Mouse (Mus musculus) E14TG2a.4 (cell line): Measurements from ENCODE around the gene Wdr90.

Source experiments
- H3K27me3 ChIP-seq: 2 replicates; pipeline ENCODE4 v1.6.1; 2014; ENCODE audit warnings: low read length, control low read depth; ENCODE audit not compliant: insufficient read depth
- H3K36me3 ChIP-seq: 2 replicates; pipeline ENCODE4 v1.6.1; 2014; ENCODE audit warnings: low read length, control low read depth; ENCODE audit not compliant: insufficient read depth
- H3K4me1 ChIP-seq: replicated peaks from 2 replicates; pipeline ENCODE4 v1.6.1; 2014; ENCODE audit warnings: low read depth, low read length, control low read depth
- H3K4me3 ChIP-seq: replicated peaks from 2 replicates; pipeline ENCODE4 v1.5.1; 2014; ENCODE audit warnings: mild to moderate bottlenecking, low read length
- H3K9me3 ChIP-seq: 2 replicates; pipeline ENCODE4 v1.6.1; 2014; ENCODE audit warnings: low read length, control low read depth
- CTCF ChIP-seq: conservative IDR thresholded peaks from 2 replicates; pipeline ENCODE4 v1.5.1; 2014; ENCODE audit warnings: low read length
- NANOG ChIP-seq: IDR thresholded peaks from 2 replicates; pipeline ENCODE4 v1.6.1; 2014; ENCODE audit warnings: borderline replicate concordance, low read length, mixed read lengths
- POU5F1 ChIP-seq: IDR thresholded peaks from 2 replicates; pipeline ENCODE4 v1.6.1; 2014; ENCODE audit warnings: low read length, borderline replicate concordance

Wdr90 gene

GRCm38 (mm10) chr17:25880196-25880910 is 19.1 kb upstream of the Wdr90 start, which contains the start of gene Wfikkn1:
Wfikkn1 (minus strand) TSS chr17:25880858.
- Histone ChIP-seq H3K4me1 (peaks cover 94% of the 10 kb centered on the region), H3K4me3 (no peak within 1 kb of the TSS; the same call in 1 of the 2 replicates), H3K9me3 (no peaks in the 10 kb centered on the region), H3K36me3 (peaks cover 80% of the 10 kb centered on the region), H3K27me3 (no peaks in the 10 kb centered on the region; the same call in 1 of the 2 replicates)
- TF ChIP-seq CTCF: no peak
- no peak for TF ChIP-seq NANOG
- TF ChIP-seq POU5F1: no peak

- no peaks in the 10 kb centered on the region for H3K9me3 ChIP-seq
- TF ChIP-seq CTCF: no peak
- H3K4me3 ChIP-seq: no peak overlapping the region; the same call in 1 of the 2 replicates
- H3K27me3 ChIP-seq: no peaks in the 10 kb centered on the region; the same call in 1 of the 2 replicates
- peaks cover 88% of the 10 kb centered on the region for H3K4me1 ChIP-seq
- peaks cover 74% of the 10 kb centered on the region for H3K36me3 ChIP-seq
These were observed 18.4 kb upstream of the Wdr90 start for GRCm38 (mm10) chr17:25879750-25880149.

- H3K4me1 ChIP-seq: peaks cover 87% of the 10 kb centered on the region
- no peak for TF ChIP-seq POU5F1
- peak; percentile 81 for TF ChIP-seq CTCF
These were observed 18.0 kb upstream of the Wdr90 start for GRCm38 (mm10) chr17:25879261-25879660.

GRCm38 (mm10) chr17:25878611-25879180 is 17.4 kb upstream of the Wdr90 start:
- Histone ChIP-seq H3K4me3 (peak overlapping the region; percentile 5; the same call in 1 of the 2 replicates), H3K36me3 (peaks cover 64% of the 10 kb centered on the region), H3K27me3 (no peaks in the 10 kb centered on the region; the same call in 1 of the 2 replicates), H3K9me3 (no peaks in the 10 kb centered on the region), H3K4me1 (peaks cover 87% of the 10 kb centered on the region)
- TF ChIP-seq CTCF (no peak), POU5F1 (no peak), NANOG (no peak)

More at GRCm38 (mm10) chr17:25879261-25879660, 18.0 kb upstream of the Wdr90 start:
- Histone ChIP-seq H3K27me3 (no peaks in the 10 kb centered on the region; the same call in 1 of the 2 replicates), H3K9me3 (no peaks in the 10 kb centered on the region), H3K36me3 (peaks cover 69% of the 10 kb centered on the region), H3K4me3 (0 out of 2 replicates have a peak overlapping the region, but pooled peaks have one; percentile 5)

- H3K36me3 ChIP-seq: peaks cover 57% of the 10 kb centered on the region
- H3K4me3 ChIP-seq: peak overlapping the region; percentile 5; the same call in 1 of the 2 replicates
- TF ChIP-seq POU5F1 (no peak), CTCF (no peak), NANOG (no peak)
- no peaks in the 10 kb centered on the region for H3K9me3 ChIP-seq
- peaks cover 85% of the 10 kb centered on the region for H3K4me1 ChIP-seq
- no peaks in the 10 kb centered on the region; the same call in 1 of the 2 replicates for H3K27me3 ChIP-seq
These were observed 16.7 kb upstream of the Wdr90 start for GRCm38 (mm10) chr17:25877741-25878610.

- H3K4me1 ChIP-seq: peaks cover 77% of the 10 kb centered on the region
- peaks cover 47% of the 10 kb centered on the region for H3K36me3 ChIP-seq
- H3K4me3 ChIP-seq: no peak overlapping the region
- no peak for TF ChIP-seq CTCF
- no peak for TF ChIP-seq POU5F1
- TF ChIP-seq NANOG: no peak
- H3K27me3 ChIP-seq: no peaks in the 10 kb centered on the region; the same call in 1 of the 2 replicates
- H3K9me3 ChIP-seq: no peaks in the 10 kb centered on the region
These were observed 15.7 kb upstream of the Wdr90 start for GRCm38 (mm10) chr17:25877025-25877424.

GRCm38 (mm10) chr17:25876347-25876915 is 15.1 kb upstream of the Wdr90 start:
- Histone ChIP-seq H3K4me3 (peak overlapping the region; percentile 90), H3K27me3 (no peaks in the 10 kb centered on the region; the same call in 1 of the 2 replicates), H3K36me3 (peaks cover 41% of the 10 kb centered on the region), H3K9me3 (no peaks in the 10 kb centered on the region), H3K4me1 (peaks cover 75% of the 10 kb centered on the region)
- no peak for TF ChIP-seq CTCF
- TF ChIP-seq NANOG: no peak
- no peak for TF ChIP-seq POU5F1
